Mouse (Mus musculus): ENCODE measurements around the gene Usp17le. TPM values are rescaled to one million over a fixed set of nuclear protein-coding genes. Genes with fewer than 3 reads are reported as not detected.
"Not testable (repeated sequence)": the region's sequence is repeated elsewhere in the genome, so short reads cannot be mapped to it uniquely, and the experiment has no call there.

The Usp17le gene
- not detected for total RNA-seq (2021)
- long read RNA-seq, experiment 1 = 0 reads
- long read RNA-seq, experiment 2 = 0 reads

DNA sequence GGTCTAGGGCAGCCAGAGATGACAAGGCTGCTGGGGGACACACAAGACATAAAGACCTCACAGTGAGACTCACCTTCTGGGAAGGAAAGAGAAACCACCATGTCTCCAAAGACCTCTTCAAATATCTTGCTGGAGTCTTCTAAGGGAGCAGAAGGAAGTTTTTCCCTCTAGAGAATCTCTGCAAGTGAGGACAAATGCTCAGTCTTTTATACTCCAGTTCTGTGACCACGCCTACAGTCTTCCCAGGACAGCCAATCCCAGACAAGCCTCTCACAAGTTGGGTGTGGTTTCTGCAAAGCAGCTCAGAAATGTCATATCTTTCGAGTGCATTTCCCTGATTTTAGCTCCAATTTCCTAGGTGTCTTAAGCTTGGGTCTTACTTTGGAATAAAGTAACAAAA lies at the start of gene Usp17le:
TSS of gene Usp17le (minus strand) at position 101 of the 400 bp plus-strand sequence.
- not testable (repeated sequence) for H3K27ac ChIP-seq; DNase-seq (ENCODE audit: low spot score in 2 of 2); H3K4me3 ChIP-seq

DNA sequence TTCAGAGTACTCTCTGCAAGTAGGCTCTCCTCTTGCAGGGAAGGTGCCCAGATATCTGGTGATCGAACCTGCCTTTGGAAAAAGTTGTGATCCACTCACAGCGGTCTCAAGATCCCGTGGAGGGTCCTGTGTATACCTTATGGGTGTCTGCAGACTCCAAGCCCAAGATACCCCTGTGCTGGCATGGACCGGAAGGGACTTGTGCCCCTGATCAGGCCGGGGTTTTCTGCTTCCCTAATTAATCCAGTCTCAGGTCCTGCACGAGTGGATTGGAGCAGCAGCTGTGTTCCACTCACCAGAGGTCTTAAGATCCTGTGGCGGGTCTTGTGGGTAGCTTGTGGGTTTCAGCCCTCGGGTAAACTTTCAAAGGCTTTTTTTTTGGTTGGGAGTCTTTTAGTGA lies 33.1 kb upstream of the Usp17le start:
- DNase-seq (ENCODE audit: low spot score in 2 of 2); H3K27ac ChIP-seq; H3K4me3 ChIP-seq: not testable (repeated sequence)

DNA sequence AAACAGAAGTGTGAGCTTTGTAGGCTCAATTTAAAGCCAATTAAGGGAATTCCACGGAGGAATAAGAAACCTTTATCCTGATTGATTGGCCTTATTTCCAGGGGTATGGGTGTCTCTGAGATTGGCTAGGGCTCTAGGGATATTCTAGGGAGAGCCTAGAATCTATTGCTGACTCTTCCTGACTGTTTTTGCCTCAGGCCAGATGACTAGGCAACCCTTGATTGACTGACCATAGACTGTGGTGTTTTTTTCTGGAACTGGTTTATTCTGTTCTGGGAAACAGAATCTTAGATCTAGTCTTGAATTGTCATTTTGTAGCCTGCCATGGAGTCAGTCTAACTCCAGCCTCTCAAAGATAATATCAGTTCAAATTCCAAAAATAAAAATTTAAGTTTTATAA lies 13.5 kb upstream of the Usp17le start:
- DNase-seq (ENCODE audit: low spot score in 2 of 2) = no peak
- no peak overlapping the region for H3K4me3 ChIP-seq
- no peak overlapping the region for H3K27ac ChIP-seq
- TF ChIP-seq CTCF (conservative IDR thresholded peaks at IDR 0.05) = no peak

Other genes with a start within 250 kb of the Usp17le start
- gene Olfr651, start 227.3 kb downstream of the Usp17le start, total RNA-seq (2021) = not detected
- not detected for gene Olfr652, start 216.6 kb downstream of the Usp17le start, total RNA-seq (2021)
- not detected for gene Olfr653, start 200.2 kb downstream of the Usp17le start, total RNA-seq (2021)
- gene Olfr654, start 190.4 kb downstream of the Usp17le start, total RNA-seq (2021) = not detected
- gene Olfr655, start 175.7 kb downstream of the Usp17le start, total RNA-seq (2021) = not detected
- gene Olfr656, start 163.5 kb downstream of the Usp17le start, total RNA-seq (2021) = not detected
- not detected for gene Olfr657, start 152.7 kb downstream of the Usp17le start, total RNA-seq (2021)
- not detected for gene Olfr658, start 130.2 kb downstream of the Usp17le start, total RNA-seq (2021)
- not detected for gene Olfr659, start 110.7 kb downstream of the Usp17le start, total RNA-seq (2021)
- gene Olfr661, start 91.0 kb downstream of the Usp17le start, total RNA-seq (2021) = not detected
- gene Usp17lb, start 65.1 kb upstream of the Usp17le start, total RNA-seq (2021) = not detected
- not detected for gene Usp17la, start 79.5 kb upstream of the Usp17le start, total RNA-seq (2021)
- gene Olfr665, start 100.6 kb upstream of the Usp17le start, total RNA-seq (2021) = not detected
- gene Olfr666, start 118.5 kb upstream of the Usp17le start, total RNA-seq (2021) = not detected
- gene Olfr667, start 144.0 kb upstream of the Usp17le start, total RNA-seq (2021) = not detected
- gene Olfr668, start 150.6 kb upstream of the Usp17le start, total RNA-seq (2021) = not detected
- not detected for gene Olfr669, start 156.8 kb upstream of the Usp17le start, total RNA-seq (2021)
- not detected for gene Olfr670, start 185.2 kb upstream of the Usp17le start, total RNA-seq (2021)
- not detected for gene Olfr671, start 201.7 kb upstream of the Usp17le start, total RNA-seq (2021)
- not detected for gene Olfr672, start 224.6 kb upstream of the Usp17le start, total RNA-seq (2021)